Mouse (Mus musculus): ENCODE measurements around the gene Qrich2.
"Not testable (repeated sequence)": the region's sequence is repeated elsewhere in the genome, so short reads cannot be mapped to it uniquely, and the experiment has no call there.

Qrich2 gene

DNA sequence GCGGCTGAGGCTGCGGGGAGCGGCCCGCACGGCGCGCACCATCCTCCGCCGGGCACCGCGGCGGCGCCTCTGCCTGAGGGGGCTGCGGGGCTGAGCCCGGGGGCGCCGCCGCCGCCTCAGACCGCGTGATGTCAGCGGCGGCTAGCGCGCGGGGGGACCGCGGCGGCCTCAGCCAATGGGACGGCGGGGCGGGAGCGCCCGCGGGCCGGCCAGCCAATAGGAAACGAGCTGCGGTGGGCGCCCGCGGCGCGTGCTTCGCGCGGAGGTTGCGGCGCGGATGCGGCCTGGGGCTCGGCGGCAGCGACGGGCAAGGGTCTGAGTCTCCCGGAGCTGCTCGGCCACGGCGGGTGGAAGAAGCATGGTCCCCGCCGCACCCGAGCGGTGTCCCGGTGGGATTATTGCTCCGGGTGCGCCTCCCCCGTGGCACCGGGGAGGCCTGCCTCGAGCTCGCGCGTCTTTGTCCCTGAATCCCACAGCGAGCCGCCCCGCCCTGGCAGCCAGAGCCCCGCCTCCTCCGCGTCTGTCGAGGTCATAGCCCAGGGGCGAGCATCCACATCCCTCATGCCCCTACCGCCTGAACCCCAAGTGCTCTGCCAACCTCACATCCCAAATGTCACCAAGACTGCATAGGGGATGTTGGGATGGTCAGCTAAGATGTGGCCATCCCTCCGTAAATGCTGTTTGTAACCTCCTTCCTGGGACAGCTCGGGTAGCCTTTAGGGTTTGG, 53.0 kb downstream of the Qrich2 start, which contains the start of gene Rnf157:
Gene Rnf157, minus strand, starts transcription at position 129 of the 727 bp plus-strand sequence.
- DNase-seq (ENCODE audit: inconsistent age in 2 of 2, low spot score in 1 of 2): peak; percentile 86 to 92

DNA sequence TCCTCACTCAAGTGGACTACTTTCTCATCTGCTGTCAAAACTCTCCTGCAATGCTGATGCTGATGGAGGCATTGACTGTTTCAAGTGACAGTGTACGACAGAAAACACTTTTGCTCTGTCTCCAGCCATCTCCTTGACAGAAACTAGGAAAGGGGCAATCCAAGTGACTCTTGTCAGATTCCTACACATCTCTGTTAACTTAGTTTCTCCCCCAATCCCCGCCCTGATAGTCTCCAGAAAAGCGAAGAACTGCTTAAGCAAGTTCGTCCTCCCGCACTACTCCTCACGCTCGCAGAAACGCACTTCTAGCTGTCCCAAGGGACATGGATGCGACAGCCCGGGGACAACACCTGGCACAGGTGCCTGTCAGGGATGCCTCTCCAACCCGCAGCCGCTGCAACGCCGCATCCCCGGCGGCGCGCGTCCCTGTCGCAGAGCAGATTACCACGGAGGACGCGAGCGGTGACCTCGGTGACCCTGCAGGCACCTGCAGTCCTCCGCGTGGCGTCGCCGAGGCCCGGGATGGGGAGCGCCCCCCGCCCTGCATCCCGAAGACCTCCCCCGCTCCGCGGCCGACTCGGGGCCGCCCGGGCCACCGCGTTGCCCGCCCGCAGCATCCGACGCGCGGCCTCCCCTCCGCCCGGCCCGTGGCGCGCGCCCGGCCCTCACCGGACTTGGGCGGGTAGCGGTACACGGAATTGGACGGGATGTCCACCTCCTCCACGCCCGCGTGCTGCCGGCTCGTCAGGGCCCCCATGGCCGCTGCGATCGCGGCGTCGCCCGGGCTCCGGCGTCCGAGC, 53.8 kb downstream of the Qrich2 start:
- DNase-seq (ENCODE audit: inconsistent age in 2 of 2, low spot score in 1 of 2): peak in 1 of 2 experiments; percentile 59

DNA sequence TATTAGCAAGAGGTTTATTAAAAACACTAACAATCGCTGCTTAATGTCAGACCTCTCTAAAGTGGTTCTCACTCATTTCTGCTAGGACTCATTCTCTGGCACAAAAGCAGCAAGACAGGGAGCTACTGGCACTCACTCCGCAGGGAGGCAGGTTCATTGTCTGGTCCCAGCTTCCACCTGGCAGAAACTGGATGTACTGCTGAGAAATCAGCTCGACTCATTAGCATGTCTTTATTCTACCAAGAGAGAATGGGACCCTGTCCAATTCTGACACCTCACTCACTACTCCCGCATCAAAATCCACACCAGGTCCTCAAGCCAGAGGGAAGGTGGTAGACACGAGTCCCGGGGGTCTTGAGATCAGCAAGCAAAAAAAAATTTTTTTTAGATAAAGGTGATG, 54.5 kb downstream of the Qrich2 start:
- DNase-seq (ENCODE audit: inconsistent age in 2 of 2, low spot score in 1 of 2): no peak

DNA sequence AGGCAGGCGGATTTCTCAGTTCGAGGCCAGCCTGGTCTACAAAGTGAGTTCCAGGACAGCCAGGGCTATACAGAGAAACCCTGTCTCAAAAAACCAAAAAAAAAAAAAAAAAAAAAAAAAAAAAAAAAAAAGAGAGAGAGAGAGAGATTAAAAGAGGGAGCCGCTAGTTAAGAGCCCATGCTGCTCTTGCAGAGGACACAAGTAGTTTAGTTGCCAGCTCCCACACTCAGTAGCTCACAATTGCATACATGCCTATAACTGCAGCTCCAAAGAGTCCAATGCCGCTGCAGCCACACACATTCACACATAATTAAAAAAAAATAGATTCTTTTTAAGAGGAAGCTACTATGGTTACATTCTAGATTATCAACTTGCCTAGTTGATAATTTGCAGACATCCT, 55.6 kb downstream of the Qrich2 start:
- DNase-seq (ENCODE audit: inconsistent age in 2 of 2, low spot score in 1 of 2): not testable (repeated sequence)

DNA sequence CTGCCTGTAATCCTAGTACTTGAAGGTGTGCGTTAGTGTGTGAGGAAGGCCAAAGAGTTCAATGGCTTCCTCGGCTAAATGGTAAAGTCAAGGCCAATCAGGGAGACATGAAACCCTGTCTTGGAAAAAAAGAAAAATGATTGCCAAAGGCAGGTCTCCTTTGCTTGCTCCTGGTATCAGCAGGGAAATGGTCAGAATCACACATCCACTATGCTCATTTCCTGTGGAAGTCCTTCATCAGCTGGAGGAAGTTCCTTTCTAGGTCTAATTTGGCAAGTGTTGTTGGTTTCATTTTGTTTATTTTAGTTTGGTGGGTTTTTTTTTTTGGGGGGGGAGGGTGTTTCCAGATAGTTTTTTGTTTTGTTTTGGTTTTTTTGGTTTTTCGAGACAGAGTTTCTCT, 57.0 kb downstream of the Qrich2 start:
- no peak for DNase-seq (ENCODE audit: inconsistent age in 2 of 2, low spot score in 1 of 2)

DNA sequence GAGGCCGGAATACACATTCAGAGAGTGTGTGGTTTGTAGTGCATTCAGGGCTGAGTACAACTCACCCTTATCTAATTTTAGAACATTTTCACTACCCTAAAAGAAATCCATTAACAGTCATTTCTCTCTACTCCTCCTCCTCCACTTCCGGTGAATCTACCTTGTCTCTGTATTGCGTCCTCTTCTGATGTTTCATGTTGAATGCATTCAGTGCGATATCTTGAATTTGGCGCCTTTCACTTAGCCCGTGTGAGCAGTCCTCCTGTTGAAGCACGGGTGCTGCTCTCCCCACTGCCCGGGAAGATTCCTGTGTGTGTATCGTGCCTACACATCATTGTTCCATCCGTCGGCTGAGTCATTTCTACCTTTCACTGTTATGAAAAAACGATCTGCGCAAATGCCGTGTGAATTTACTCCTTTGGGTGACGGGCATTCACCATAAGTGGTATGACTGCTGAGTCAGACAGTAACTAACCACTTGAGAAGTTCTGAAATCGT, 59.8 kb downstream of the Qrich2 start:
- DNase-seq (ENCODE audit: inconsistent age in 2 of 2, low spot score in 1 of 2): no peak

DNA sequence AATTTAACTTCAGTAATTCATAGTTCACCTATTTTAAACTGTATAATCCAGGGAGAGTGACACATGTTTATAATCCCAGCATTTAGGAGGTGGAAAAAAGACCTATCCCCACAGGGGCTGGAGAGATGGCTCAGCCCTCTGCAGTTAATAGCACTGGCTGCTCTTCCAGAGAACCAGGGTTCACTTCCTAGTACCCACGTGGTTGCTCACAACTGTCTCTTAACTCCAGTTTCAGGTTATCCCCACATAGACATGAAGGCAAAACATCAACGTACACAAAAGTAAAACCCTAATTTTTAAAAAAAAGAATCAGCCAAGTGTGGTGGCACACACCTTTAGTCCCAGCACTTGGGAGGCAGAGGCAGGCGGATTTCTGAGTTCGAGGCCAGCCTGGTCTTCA, 60.4 kb downstream of the Qrich2 start:
- no peak for DNase-seq (ENCODE audit: inconsistent age in 2 of 2, low spot score in 1 of 2)

DNA sequence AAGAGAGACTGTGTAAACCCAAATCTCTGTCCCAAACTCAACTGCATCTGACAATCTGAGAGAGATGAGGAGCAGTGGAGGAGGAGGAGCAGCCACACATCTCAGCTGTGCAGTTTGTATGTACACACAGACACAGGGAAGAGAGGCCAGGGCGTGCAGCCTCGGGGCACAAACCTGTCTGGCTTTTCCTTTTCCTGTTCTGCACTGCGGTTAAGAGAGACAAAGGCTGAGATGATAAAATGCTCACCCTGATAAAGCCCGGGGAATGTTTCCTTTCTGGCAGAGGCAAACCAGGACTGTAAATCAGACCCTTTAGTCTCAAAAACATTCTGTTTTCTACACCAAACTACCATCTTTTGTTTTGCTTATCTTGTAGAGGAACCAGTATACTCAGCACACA, 65.5 kb downstream of the Qrich2 start:
- DNase-seq (ENCODE audit: inconsistent age in 2 of 2, low spot score in 1 of 2): no peak

DNA sequence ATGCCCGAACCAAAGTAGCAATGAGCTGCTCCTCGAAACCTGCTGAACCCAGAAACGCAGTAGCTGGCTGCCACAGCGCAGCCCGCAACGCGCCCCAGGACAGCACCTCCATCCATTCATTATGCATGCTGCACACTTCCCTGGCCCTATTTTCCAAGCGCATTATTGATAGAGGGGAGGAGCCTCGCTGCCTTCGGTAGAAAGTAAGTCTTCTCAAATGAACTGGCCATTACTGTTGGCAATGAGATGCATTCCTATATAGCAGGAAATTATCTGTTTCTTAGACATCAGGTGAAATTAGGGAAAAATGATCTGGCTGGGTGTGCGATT, 67.7 kb downstream of the Qrich2 start:
- no peak for DNase-seq (ENCODE audit: inconsistent age in 2 of 2, low spot score in 1 of 2)

DNA sequence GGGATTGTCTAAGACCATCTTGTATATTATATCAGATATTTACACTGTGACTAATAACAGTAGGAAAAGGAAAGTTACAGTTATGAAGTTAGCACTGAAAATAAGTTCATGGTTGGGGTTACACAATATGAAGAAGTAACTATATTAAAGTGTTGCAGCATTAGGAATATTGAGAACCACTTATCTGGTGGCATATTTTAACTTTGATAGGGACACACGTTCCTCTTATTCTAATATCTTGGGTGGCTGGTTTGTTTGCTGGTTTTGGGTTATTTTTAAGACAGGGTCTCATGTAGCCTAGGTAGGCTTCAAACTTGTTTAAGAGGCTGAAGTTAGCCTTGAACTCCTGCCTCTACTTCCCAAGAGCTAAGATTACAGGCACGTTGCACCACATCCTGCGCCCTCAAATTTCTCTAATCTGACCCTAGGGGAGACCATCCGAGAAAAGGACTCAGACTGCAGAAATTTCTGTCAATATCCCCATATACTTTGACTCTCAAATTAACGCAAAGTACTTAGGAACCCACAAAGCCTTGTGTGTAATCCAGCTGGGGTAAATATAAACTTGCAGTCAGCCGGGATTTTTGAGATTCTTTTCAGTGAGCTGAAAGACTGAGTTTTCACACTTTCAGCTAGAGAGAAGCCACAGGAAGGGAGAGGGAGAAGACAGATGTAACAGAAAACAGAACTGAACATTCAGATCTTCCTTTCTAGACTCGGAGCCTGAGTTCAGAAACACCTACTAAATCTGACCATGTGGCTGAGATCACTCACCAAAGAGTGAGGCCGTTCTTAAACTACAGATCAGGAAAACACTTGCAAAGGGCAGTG, 68.3 kb downstream of the Qrich2 start:
- no peak for DNase-seq (ENCODE audit: inconsistent age in 2 of 2, low spot score in 1 of 2)

DNA sequence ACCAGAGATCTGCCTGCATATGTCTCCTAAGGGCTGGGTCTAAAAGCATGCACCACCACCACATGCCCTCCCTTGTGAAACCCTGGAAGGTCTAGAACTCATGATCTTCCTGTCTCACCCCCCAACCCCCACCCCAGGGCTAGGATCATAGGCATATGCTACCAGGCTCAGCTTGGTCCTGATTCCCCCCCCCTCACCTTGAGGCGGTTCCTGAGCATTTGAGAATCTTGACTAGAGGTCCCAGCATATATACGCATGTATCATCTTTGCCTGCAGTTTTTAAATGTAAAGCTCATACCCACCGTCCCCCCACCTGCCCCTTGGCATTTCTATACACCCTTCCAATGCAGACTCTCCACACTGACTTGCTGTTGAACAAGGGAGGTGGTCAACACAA, 69.1 kb downstream of the Qrich2 start:
- no peak for DNase-seq (ENCODE audit: inconsistent age in 2 of 2, low spot score in 1 of 2)

DNA sequence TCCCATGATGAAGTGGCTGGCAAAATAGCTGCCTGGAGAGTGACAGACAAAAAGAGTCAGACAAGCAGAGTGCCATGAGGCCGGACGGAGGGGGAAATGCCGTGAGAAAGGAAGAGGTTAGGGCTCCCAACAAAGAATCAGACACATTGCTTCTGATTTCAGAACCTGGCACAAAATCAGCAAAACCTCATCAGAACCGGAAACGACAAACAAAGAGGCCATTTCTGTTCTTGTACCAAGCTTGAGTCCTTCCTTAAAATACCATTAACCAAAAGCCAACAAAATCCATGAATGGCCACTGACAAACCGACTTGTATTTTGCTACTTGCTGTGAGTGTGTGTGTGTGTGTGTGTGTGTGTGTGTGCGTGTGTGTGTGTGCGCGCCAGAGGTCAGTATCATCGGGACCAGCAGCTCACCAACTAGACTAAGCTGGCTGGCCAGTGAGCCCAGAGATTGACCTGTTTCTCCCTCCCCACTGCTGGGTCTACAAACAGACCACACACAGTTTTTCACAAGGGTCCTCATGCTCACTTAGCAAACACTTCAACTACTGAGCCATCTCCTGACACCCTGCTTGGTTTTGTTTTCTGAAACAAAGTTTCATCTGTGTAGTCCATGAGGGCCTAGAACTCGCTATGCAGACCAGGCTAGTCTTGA, 69.6 kb downstream of the Qrich2 start:
- DNase-seq (ENCODE audit: inconsistent age in 2 of 2, low spot score in 1 of 2): no peak

DNA sequence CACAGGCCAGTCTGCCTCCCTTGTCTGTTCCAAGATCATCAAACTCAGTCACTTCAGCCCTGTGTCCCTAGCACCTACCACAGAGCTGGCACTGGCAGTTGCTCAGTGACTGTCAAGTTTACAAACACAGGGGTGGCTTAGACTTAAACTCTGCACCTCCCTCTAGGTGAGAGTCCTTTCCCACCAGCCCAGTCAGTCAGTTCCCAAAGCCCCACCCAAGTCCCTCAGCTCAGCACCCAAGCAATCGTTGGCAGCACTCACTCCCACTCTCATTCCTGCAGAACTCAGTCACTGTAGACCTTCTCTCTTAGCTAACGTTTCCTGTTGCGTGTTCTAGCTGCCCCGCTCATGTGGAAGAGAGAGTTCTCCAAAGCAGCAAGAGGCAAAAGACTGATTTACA, 71.3 kb downstream of the Qrich2 start:
- no peak for DNase-seq (ENCODE audit: inconsistent age in 2 of 2, low spot score in 1 of 2)

Data from adrenal gland, adult (tissue).